Mouse (Mus musculus): ENCODE data around the gene Ppp1r13l. TPM values are rescaled to one million over a fixed set of nuclear protein-coding genes. Genes with fewer than 3 reads are reported as not detected.
A peak's percentile ranks its signal among the peaks of the same experiment; 100 is the strongest.

Ppp1r13l gene
- total RNA-seq, 2 experiments from 2014 or later: 0.57 to 1.8 TPM

- ATAC-seq (replicated peaks; ENCODE audit: poor library complexity, severe bottlenecking): peak; percentile 54
Observed at GRCm38 (mm10) chr7:19332709-19333352, 26.7 kb upstream of the Ppp1r13l start.

- peak; percentile 69 for ATAC-seq (replicated peaks; ENCODE audit: poor library complexity, severe bottlenecking)
Observed at GRCm38 (mm10) chr7:19335583-19335982, 24.0 kb upstream of the Ppp1r13l start.

- ATAC-seq (replicated peaks; ENCODE audit: poor library complexity, severe bottlenecking): no peak
Observed at GRCm38 (mm10) chr7:19337122-19337521, 22.4 kb upstream of the Ppp1r13l start.

GRCm38 (mm10) chr7:19338060-19338459 is 21.5 kb upstream of the Ppp1r13l start:
- peak; percentile 76 for ATAC-seq (replicated peaks; ENCODE audit: poor library complexity, severe bottlenecking)

- no peak for ATAC-seq (replicated peaks; ENCODE audit: poor library complexity, severe bottlenecking)
Observed at GRCm38 (mm10) chr7:19338596-19338995, 21.0 kb upstream of the Ppp1r13l start.

GRCm38 (mm10) chr7:19341250-19341649 is 18.3 kb upstream of the Ppp1r13l start:
- no peak for ATAC-seq (replicated peaks; ENCODE audit: poor library complexity, severe bottlenecking)

- ATAC-seq (replicated peaks; ENCODE audit: poor library complexity, severe bottlenecking): no peak
Observed at GRCm38 (mm10) chr7:19341761-19342409, 17.7 kb upstream of the Ppp1r13l start.

GRCm38 (mm10) chr7:19342481-19343027 is 17.0 kb upstream of the Ppp1r13l start:
- peak; percentile 27; the same call in 1 of the 2 replicates for ATAC-seq (replicated peaks; ENCODE audit: poor library complexity, severe bottlenecking)

GRCm38 (mm10) chr7:19343210-19343808 is 16.2 kb upstream of the Ppp1r13l start:
- peak; percentile 41 for ATAC-seq (replicated peaks; ENCODE audit: poor library complexity, severe bottlenecking)

- ATAC-seq (replicated peaks; ENCODE audit: poor library complexity, severe bottlenecking): no peak
Observed at GRCm38 (mm10) chr7:19344237-19344847, 15.2 kb upstream of the Ppp1r13l start, which contains the start of gene Ercc1. Gene Ercc1 (plus strand): TSS chr7:19344778.

- ATAC-seq (replicated peaks; ENCODE audit: poor library complexity, severe bottlenecking): peak; percentile 84
Observed at GRCm38 (mm10) chr7:19344938-19345471, 14.5 kb upstream of the Ppp1r13l start.

GRCm38 (mm10) chr7:19349188-19349915 is 10.2 kb upstream of the Ppp1r13l start:
- ATAC-seq (replicated peaks; ENCODE audit: poor library complexity, severe bottlenecking): no peak

- ATAC-seq (replicated peaks; ENCODE audit: poor library complexity, severe bottlenecking): no peak
Observed at GRCm38 (mm10) chr7:19350221-19350620, 9.3 kb upstream of the Ppp1r13l start.

- no peak for ATAC-seq (replicated peaks; ENCODE audit: poor library complexity, severe bottlenecking)
Observed at GRCm38 (mm10) chr7:19354991-19355390, 4.6 kb upstream of the Ppp1r13l start.

- ATAC-seq (replicated peaks; ENCODE audit: poor library complexity, severe bottlenecking): no peak
Observed at GRCm38 (mm10) chr7:19356311-19356710, 3.2 kb upstream of the Ppp1r13l start.

- no peak for ATAC-seq (replicated peaks; ENCODE audit: poor library complexity, severe bottlenecking)
Observed at GRCm38 (mm10) chr7:19357381-19358375, 1.9 kb upstream of the Ppp1r13l start.

- no peak for ATAC-seq (replicated peaks; ENCODE audit: poor library complexity, severe bottlenecking)
Observed at GRCm38 (mm10) chr7:19358634-19359033, 915 bp upstream of the Ppp1r13l start.

GRCm38 (mm10) chr7:19359892-19360641 is 518 bp downstream of the Ppp1r13l start:
- peak; percentile 52 for ATAC-seq (replicated peaks; ENCODE audit: poor library complexity, severe bottlenecking)

Measured in granulocyte monocyte progenitor cell, adult 5-6 weeks (primary cell).